Mouse (Mus musculus) layer of hippocampus, adult 9-10 months (tissue): ENCODE data around the gene Pom121l2.
A peak's percentile ranks its signal among the peaks of the same experiment; 100 is the strongest.

Experiments used
- DNase-seq: peaks from one replicate; pipeline ENCODE4 v3.0.0; 2022; ENCODE audit warnings: low spot score

Gene Pom121l2

DNA sequence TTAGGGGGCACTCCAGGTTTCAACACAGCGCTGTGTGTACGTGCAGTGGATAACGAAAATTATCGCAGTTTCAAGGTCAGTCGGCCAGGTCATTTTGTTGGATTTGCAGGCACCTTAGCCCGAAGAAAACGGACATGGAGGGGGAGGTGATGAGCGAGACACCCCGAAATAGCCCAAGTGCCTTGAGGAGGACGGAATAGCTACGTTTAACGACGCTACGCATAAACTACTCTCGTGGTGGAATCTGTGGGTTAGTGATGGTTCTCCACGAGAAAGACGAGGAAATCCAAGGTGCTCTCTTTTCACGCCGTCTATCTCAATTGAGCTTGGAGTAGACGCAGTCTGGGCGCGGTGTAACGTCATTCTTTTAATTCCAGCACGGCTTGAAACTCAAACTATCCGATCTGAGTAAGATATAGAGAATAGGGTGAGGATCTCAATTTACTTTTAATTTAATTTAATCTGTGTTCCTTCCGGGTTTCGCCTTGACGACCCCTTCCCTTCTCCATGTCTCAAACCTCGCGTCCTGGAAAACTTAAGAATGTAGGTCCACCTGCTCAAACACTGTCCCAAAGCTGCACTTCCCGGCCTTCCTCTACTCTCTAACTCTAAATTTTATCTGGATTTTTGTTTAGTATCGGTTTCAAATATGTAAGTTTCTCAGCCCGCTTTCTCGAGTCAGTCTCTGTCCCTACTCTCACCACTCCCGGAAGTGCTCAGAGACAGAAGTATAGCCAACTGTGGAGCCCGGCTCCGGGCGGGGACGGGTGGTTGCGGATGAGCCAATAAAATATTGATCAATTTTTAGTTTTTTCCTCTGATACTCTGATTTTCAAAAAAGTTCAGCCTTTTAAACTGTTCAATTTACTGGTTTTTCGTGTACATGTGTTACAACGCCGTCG lies 39.2 kb downstream of the Pom121l2 start:
- DNase-seq: no peak

- DNase-seq: no peak
Measured at GRCm38 (mm10) chr13:22020901-22021339, 39.9 kb downstream of the Pom121l2 start.

DNA sequence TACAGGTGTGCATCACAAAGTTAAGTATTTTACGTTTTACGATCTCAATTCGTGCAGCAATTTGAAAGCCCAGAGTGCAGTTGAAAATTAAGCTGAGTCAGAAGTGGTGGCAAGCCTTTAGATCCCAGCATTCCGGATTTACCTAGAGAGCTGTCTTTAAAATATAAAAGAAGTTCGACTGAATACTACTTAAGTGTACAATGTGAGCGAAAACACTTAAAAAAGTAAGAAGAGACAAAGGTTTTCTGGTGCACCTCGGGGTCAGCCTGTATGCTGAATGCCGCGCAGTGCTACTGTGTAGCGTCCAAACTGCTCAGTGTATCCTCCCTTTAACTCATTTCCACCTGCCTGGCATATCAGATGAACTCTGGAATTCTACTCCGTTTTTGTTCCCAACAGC lies 40.6 kb downstream of the Pom121l2 start:
- DNase-seq: no peak

- no peak for DNase-seq
Measured at GRCm38 (mm10) chr13:22022241-22022640, 41.2 kb downstream of the Pom121l2 start.

- peak; percentile 72 for DNase-seq
Measured at GRCm38 (mm10) chr13:22026058-22027031, 45.4 kb downstream of the Pom121l2 start.

GRCm38 (mm10) chr13:22028673-22029460 lies 47.9 kb downstream of the Pom121l2 start:
- peak; percentile 97 for DNase-seq

DNA sequence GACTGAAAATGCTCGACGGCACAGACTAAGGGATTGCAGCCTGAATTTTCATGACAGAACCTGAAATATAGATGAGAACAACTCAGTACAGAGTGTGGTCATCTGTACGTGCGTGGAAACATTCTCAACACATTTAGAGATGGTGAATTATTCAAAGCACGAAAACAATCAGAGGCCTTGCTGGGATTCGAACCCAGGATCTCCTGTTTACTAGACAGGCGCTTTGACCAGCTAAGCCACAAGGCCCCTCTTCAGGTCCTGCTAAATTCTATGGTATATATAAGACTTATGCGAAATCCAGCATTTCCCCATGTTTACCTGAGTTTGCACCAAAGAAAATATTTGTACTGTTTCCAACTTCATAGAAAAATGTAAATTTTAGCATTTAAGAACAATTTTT lies 48.9 kb downstream of the Pom121l2 start:
- DNase-seq: no peak

- no peak for DNase-seq
Measured at GRCm38 (mm10) chr13:22030493-22030892, 49.5 kb downstream of the Pom121l2 start.

DNA sequence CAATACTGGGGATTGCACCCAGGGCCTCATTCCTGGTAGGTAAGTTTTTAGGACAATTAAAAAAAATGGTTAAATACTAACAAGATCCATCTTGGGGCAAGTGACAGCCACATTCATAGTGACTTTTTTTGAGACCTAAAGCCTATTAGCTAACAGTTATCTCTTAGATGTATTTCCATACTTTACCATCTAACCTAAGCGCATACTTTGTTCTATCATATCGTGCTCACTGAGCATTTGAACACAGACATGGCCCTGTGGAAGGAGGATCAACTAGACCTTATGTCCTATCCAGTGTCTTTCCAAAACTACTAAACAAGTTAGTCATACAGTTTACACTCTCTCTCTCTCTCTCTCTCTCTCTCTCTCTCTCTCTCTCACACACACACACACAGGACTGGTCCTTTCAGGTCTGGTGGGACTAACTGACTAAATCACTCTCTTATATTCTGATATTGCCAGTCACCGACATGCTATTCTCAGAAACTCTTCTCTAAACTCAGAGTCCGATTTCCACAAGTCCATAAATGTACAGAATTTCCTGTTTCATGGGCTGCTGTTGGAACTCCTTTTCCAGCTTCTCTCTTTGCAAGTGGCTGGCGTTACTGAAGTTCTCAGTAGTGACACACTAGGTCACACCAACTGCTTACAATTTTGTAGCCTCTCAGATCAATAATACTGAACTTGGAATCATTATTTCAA lies 52.9 kb downstream of the Pom121l2 start:
- no peak for DNase-seq

GRCm38 (mm10) chr13:22034443-22035266 lies 53.7 kb downstream of the Pom121l2 start:
- no peak for DNase-seq

DNA sequence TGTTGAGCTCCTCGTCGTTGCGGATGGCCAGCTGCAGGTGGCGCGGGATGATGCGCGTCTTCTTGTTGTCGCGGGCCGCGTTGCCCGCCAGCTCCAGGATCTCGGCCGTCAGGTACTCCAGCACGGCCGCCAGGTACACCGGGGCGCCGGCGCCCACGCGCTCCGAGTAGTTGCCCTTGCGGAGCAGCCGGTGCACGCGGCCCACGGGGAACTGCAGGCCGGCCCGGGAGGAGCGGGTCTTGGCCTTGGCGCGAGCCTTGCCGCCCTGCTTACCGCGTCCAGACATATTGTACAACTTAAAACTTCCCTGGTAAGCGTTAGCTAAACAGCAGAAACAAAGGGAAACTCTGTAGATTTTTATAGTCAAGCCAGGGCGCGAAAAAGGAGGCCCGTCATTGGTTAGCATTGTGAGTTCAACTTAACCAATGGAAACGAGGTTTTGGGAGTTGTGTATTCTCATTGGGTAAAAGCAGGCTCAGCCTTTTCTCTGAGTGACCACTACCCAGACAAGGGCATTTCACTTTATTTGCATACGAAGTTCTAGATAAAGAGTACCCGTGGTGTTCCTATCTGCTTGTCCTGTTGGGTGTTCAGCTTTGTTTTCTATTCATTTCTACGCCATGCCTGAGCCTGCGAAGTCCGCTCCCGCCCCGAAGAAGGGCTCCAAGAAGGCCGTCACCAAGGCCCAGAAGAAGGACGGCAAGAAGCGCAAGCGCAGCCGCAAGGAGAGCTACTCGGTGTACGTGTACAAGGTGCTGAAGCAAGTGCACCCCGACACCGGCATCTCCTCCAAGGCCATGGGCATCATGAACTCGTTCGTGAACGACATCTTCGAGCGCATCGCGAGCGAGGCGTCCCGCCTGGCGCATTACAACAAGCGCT lies 54.5 kb downstream of the Pom121l2 start, which contains the start of the genes Hist1h2ah and Hist1h2bk:
Gene Hist1h2ah (minus strand): TSS at position 302 of the 882 bp plus-strand sequence.
Gene Hist1h2bk (plus strand): TSS at position 604 of the 882 bp plus-strand sequence.
- peak; percentile 85 for DNase-seq

DNA sequence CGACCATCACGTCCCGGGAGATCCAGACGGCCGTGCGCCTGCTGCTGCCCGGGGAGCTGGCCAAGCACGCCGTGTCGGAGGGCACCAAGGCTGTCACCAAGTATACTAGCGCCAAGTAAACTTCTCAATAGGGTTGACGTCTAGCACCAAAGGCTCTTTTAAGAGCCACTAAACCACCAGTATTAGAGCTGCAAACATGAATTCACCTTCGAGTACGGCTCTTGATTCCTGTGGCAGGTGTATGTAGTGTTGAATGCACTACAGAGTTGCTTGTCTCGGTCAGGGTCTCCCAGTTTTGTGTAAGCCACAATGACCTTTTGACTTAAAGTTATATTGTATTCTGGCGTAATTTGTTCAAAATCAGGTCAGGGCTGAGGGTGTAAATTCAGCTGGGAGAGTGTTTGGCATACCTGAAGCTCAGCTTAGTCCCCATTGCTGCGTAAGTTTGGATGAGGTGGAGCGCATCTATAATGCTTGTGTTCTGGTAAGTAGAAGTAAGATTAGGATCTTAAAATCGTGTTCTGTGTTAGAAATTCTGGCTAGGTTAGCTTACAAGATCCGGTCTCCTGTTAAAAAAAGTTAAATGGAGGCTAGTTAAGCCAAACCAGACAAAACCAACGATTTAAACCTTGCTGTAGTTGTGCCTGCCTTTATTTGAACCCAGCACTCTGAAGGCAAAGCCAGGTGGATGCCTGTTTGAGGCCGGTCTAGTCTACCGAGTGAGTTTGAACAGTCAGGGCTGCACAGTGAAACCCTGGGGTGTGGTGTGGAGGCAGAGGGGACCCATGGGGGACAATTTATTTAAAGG lies 55.4 kb downstream of the Pom121l2 start:
- no peak for DNase-seq

DNA sequence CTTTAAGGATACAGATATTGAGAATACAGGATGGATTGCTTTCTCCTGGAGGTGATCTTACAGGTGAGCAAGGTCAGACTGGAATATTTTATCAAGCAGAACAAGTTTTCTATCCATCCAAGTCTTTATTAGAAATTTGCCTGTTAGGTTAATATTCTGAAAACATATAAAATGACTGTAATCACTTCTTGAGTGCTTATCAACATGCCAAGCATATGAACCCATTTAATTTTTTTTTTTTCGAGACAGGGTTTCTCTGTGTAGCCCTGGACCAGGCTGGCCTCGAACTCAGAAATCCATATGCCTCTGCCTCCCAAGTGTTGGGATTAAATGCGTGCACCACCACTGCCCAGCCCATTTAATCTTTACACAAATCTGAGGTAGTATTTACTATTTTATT lies 56.0 kb downstream of the Pom121l2 start:
- DNase-seq: no peak

GRCm38 (mm10) chr13:22037415-22037814 lies 56.4 kb downstream of the Pom121l2 start:
- no peak for DNase-seq
